Mouse (Mus musculus) CH12.LX (cell line): ENCODE measurements around the gene Pth1r.
A peak's percentile ranks its signal among the peaks of the same experiment; 100 is the strongest.

Experiments used
- CHD2 ChIP-seq: IDR thresholded peaks from 2 replicates; pipeline ENCODE4 v1.6.1; 2011; ENCODE audit warnings: low read length, improper control_type of control experiment
- CTCF ChIP-seq, 2 experiments: IDR thresholded peaks in 1 of 2; conservative IDR thresholded peaks in 1 of 2; 2 replicates each; pipeline ENCODE4 v1.5.1; 2011 to 2012; ENCODE audit warnings: low read depth in 2 of 2, low read length in 2 of 2, improper control_type of control experiment in 1 of 2, inconsistent platforms in 1 of 2, mild to moderate bottlenecking in 1 of 2, moderate library complexity in 1 of 2
- JUND ChIP-seq: conservative IDR thresholded peaks from 2 replicates; pipeline ENCODE4 v1.6.1; 2011; ENCODE audit warnings: low read depth, low read length, improper control_type of control experiment
- MAFK ChIP-seq: IDR thresholded peaks from 2 replicates; pipeline ENCODE4 v1.6.1; 2011; ENCODE audit warnings: low read length, improper control_type of control experiment; ENCODE audit not compliant: insufficient replicate concordance
- NRF1 ChIP-seq: IDR thresholded peaks from 2 replicates; pipeline ENCODE4 v1.6.1; 2014; ENCODE audit warnings: low read depth, mild to moderate bottlenecking, inconsistent platforms, low read length, improper control_type of control experiment, moderate library complexity
- POLR2A ChIP-seq: IDR thresholded peaks from 2 replicates; pipeline ENCODE4 v1.6.1; 2011; ENCODE audit warnings: low read depth, mild to moderate bottlenecking, improper control_type of control experiment, low read length
- RAD21 ChIP-seq: IDR thresholded peaks from 2 replicates; pipeline ENCODE4 v1.6.1; 2011; ENCODE audit warnings: low read depth, mild to moderate bottlenecking, low read length, improper control_type of control experiment, moderate library complexity
- TBP ChIP-seq: conservative IDR thresholded peaks from 2 replicates; pipeline ENCODE4 v1.6.1; 2011; ENCODE audit warnings: low read depth, low read length, improper control_type of control experiment
- ZMIZ1 ChIP-seq: IDR thresholded peaks from 2 replicates; pipeline ENCODE4 v1.6.1; 2012; ENCODE audit warnings: low read depth, mild to moderate bottlenecking, inconsistent platforms, low read length, improper control_type of control experiment

- peak; percentile 37; the same call in 1 of the 2 replicates for TF ChIP-seq JUND
- no peak for TF ChIP-seq CTCF (conservative IDR thresholded peaks at IDR 0.05 in 1 of 2, IDR thresholded peaks at IDR 0.05 in 1 of 2; ENCODE audit: low read depth in 2 of 2, low read length in 2 of 2)
- TF ChIP-seq POLR2A = no peak
- TF ChIP-seq MAFK = no peak
- no peak for TF ChIP-seq TBP
- no peak for TF ChIP-seq RAD21
- no peak for TF ChIP-seq CHD2
- TF ChIP-seq NRF1 = no peak
- TF ChIP-seq ZMIZ1 = no peak
Measured at GRCm38 (mm10) chr9:110680736-110681507, 66.0 kb downstream of the Pth1r start.
